Mouse (Mus musculus) stomach, embryonic 15.5 days (tissue): ENCODE data around the gene Gpm6b. TPM values are rescaled to one million over a fixed set of nuclear protein-coding genes. Genes with fewer than 3 reads are reported as not detected.

Experiments
- ATAC-seq: fragments of 200-750 bp; cut with Nextera tagmentation; 2 replicates; pipeline ENCODE4 v1.8.0; 2017; ENCODE audit warnings: low read depth, moderate number of reproducible peaks, moderate TSS enrichment; ENCODE audit not compliant: insufficient read depth, low FRiP score
- H3K27ac ChIP-seq: fragments of 300-500 bp; sonication (generic); 2 replicates; pipeline ENCODE4 v1.5.1; 2015; ENCODE audit warnings: mild to moderate bottlenecking, inconsistent platforms
- H3K27me3 ChIP-seq: fragments of 300-500 bp; sonication (generic); replicated peaks from 2 replicates; pipeline ENCODE4 v1.6.1; 2015; ENCODE audit warnings: inconsistent platforms
- H3K36me3 ChIP-seq: fragments of 300-500 bp; sonication (generic); 2 replicates; pipeline ENCODE4 v1.6.1; 2015; ENCODE audit warnings: inconsistent platforms
- H3K4me1 ChIP-seq: fragments of 300-500 bp; sonication (generic); 2 replicates; pipeline ENCODE4 v1.6.1; 2015; ENCODE audit warnings: inconsistent platforms
- H3K4me2 ChIP-seq: fragments of 300-500 bp; sonication (generic); 2 replicates; pipeline ENCODE4 v1.6.1; 2015; ENCODE audit warnings: mild to moderate bottlenecking, inconsistent platforms
- H3K4me3 ChIP-seq: fragments of 300-500 bp; sonication (generic); replicated peaks from 2 replicates; pipeline ENCODE4 v1.5.1; 2015; ENCODE audit warnings: inconsistent platforms
- H3K9ac ChIP-seq: fragments of 300-500 bp; sonication (generic); 2 replicates; pipeline ENCODE4 v1.6.1; 2015; ENCODE audit warnings: inconsistent platforms
- H3K9me3 ChIP-seq: fragments of 300-500 bp; sonication (generic); 2 replicates; pipeline ENCODE4 v1.6.1; 2016; ENCODE audit warnings: inconsistent platforms
- WGBS: fragments of 180-500 bp; shearing (Covaris S2); methylation state at CpG from one replicate; pipeline ENCODE4 v1.1.7; 2015; 5-methylcytosine and 5-hydroxymethylcytosine counted together
- polyA plus RNA-seq: library from polyadenylated mRNA; unstranded; fragments of >200 nt; fragmentation: Nextera tagmentation; extraction: Ambion mirVana; gene quantifications from 2 replicates; pipeline ENCODE4 v1.2.1, GENCODE M21; 2015

Gpm6b gene
- polyA plus RNA-seq, 1 experiment from 2014 or later: 33.5 TPM

DNA sequence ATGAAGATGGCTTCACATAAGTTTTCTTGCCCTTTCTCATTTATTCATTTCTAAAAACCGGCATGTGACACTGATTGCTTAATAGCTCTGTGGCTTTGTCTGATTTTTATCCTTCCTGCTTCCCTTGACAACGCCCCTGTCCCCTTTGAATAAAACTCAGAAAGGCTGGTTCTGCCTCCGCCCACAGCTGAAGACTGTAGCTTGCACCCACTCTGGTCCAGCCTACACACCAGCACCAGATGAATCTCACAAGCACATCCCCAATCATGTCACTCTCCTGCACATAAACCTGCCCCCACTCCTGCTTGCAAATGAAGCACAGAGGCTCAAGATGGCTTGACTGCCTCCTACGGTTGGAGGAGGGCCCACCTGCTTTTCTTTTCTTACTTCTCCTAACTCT, 121.7 kb downstream of the Gpm6b start:
- H3K36me3 ChIP-seq: no peaks in the 10 kb centered on the region
- H3K4me3 ChIP-seq: no peak overlapping the region
- no peaks in the 10 kb centered on the region for H3K4me1 ChIP-seq
- no peaks in the 10 kb centered on the region for H3K9me3 ChIP-seq
- H3K27ac ChIP-seq: no peak overlapping the region
- WGBS: 83% methylated on average over 4 of the region's 4 CpGs
- no peak for ATAC-seq
- H3K9ac ChIP-seq: no peak overlapping the region
- H3K27me3 ChIP-seq: no peaks in the 10 kb centered on the region
- no peak overlapping the region for H3K4me2 ChIP-seq

- no peaks in the 10 kb centered on the region for H3K36me3 ChIP-seq
- H3K27me3 ChIP-seq: no peaks in the 10 kb centered on the region
- H3K4me1 ChIP-seq: no peaks in the 10 kb centered on the region
- H3K9ac ChIP-seq: no peak overlapping the region
- H3K4me2 ChIP-seq: no peak overlapping the region
- no peaks in the 10 kb centered on the region for H3K9me3 ChIP-seq
- no peak overlapping the region for H3K27ac ChIP-seq
- no peak for ATAC-seq
- WGBS: 81% methylated on average over 8 of the region's 8 CpGs
- H3K4me3 ChIP-seq: no peak overlapping the region
Measured at GRCm38 (mm10) chrX:166365458-166366213, 126.9 kb downstream of the Gpm6b start.

DNA sequence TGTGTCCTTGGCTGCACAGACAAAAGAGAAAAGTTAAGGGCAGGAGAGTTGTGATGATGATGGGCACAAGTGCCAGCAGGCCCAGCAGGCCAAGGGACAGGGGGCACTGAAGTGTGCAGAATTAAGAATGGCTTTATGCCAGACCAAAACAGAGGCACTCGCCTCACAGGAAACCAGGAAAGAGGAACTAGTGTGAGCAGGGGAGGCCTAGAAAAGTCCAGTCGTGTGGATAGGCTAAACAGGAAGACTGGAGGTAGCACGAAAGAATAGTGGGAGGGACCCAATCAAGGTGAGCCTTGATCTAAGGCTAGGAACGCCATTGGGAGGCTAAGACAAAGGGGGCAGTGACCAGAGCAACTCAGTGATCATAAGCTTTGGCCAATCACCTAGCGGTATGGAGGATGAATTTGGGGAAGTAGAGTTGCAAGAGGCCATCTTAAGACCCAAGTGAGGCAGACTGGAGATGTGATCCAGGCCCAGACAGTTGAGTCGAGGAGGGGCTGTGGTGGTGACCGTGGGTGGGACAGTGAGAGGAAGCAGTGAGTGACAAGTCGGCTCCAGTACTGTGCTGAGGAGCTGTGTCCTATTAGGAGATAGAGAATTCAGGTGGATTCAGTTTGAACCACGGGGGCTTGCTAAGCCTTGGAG, 138.1 kb downstream of the Gpm6b start:
- Histone ChIP-seq H3K36me3 (no peaks in the 10 kb centered on the region), H3K4me2 (no peak overlapping the region), H3K27me3 (0 out of 2 replicates have a peak, but pooled peaks cover 4% of the 10 kb centered on the region), H3K4me1 (no peaks in the 10 kb centered on the region), H3K4me3 (no peak overlapping the region), H3K9me3 (no peaks in the 10 kb centered on the region), H3K27ac (no peak overlapping the region), H3K9ac (no peak overlapping the region)
- no peak for ATAC-seq
- 78% methylated on average over 9 of the region's 9 CpGs for WGBS

DNA sequence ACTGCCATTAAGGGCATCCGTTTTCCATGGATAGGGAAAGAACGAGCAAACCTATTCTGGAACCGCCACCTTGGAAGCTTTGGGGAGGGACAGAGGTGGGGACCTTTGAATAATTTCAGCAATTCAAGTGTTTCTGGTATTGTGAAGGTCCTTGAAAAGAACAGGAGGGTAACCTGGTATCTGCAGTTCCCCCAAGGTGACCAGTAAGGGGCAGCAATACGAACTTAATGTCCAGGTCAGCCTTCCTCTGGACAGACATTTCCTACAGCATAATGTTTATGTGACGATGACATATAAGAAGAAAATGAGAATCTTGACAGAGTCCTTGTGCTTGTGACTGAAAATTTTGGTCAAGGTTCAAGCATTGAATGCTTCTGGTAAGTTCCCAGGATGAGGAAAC, 139.9 kb downstream of the Gpm6b start:
- Histone ChIP-seq H3K9me3 (no peaks in the 10 kb centered on the region), H3K4me1 (no peaks in the 10 kb centered on the region), H3K36me3 (no peaks in the 10 kb centered on the region), H3K9ac (no peak overlapping the region), H3K27me3 (no peaks in the 10 kb centered on the region), H3K4me2 (no peak overlapping the region), H3K4me3 (no peak overlapping the region), H3K27ac (no peak overlapping the region)
- WGBS: 87% methylated on average over 5 of the region's 5 CpGs
- no peak for ATAC-seq

- no peak overlapping the region for H3K4me3 ChIP-seq
- H3K9ac ChIP-seq: no peak overlapping the region
- no peak for ATAC-seq
- no peaks in the 10 kb centered on the region for H3K27me3 ChIP-seq
- no peak overlapping the region for H3K27ac ChIP-seq
- 75% methylated on average over 2 of the region's 2 CpGs for WGBS
- no peak overlapping the region for H3K4me2 ChIP-seq
- no peaks in the 10 kb centered on the region for H3K9me3 ChIP-seq
- no peaks in the 10 kb centered on the region for H3K4me1 ChIP-seq
- no peaks in the 10 kb centered on the region for H3K36me3 ChIP-seq
Measured at GRCm38 (mm10) chrX:166383606-166384005, 144.9 kb downstream of the Gpm6b start.

DNA sequence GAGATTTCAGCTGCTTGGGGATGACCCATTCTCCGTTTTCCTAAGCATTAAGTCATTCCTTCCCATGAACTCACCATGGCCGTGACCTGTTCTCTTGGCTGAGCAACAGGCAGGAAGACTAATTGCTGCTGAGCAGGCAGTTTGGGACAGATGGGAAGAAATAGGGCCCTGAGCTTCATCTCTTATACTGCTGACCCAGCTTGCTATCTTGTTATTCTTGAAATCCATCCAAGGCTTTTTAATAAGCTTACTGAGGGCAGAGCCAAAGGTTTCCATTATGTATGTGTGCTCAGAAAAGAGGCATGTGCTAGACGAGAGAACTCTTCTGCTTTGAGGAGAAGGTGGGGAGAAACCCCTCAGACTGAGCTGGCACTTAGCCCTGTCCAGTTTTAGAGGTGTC, 146.2 kb downstream of the Gpm6b start:
- 34% methylated on average over 3 of the region's 3 CpGs for WGBS
- no peaks in the 10 kb centered on the region for H3K36me3 ChIP-seq
- no peak overlapping the region for H3K4me2 ChIP-seq
- no peaks in the 10 kb centered on the region for H3K4me1 ChIP-seq
- no peak overlapping the region for H3K4me3 ChIP-seq
- H3K9me3 ChIP-seq: no peaks in the 10 kb centered on the region
- no peak for ATAC-seq
- no peak overlapping the region for H3K9ac ChIP-seq
- no peak overlapping the region for H3K27ac ChIP-seq
- no peaks in the 10 kb centered on the region for H3K27me3 ChIP-seq

DNA sequence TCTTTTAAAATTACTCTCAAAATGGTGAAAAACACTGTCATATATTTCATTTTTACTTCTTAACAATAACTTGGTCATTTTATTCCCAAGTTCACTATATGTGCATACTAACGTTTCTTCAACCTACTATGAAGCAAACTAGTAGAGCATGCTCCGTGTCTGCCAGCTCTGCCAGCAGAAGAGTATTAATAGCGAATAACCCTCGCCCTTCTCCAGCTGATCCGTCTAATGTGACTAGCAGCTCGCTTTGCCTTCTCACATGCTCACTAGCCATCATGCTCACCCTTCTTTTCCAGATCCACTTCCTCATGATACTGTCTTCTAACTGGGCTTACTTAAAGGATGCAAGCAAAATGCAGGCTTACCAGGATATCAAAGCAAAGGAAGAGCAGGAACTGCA, 147.9 kb downstream of the Gpm6b start:
- H3K9me3 ChIP-seq: no peaks in the 10 kb centered on the region
- H3K4me1 ChIP-seq: no peaks in the 10 kb centered on the region
- no peaks in the 10 kb centered on the region for H3K36me3 ChIP-seq
- WGBS: 87% methylated on average over 6 of the region's 6 CpGs
- H3K4me2 ChIP-seq: no peak overlapping the region
- no peak overlapping the region for H3K4me3 ChIP-seq
- H3K27me3 ChIP-seq: no peaks in the 10 kb centered on the region
- H3K27ac ChIP-seq: no peak overlapping the region
- no peak for ATAC-seq
- no peak overlapping the region for H3K9ac ChIP-seq

GRCm38 (mm10) chrX:166393753-166394152, 155.0 kb downstream of the Gpm6b start:
- 80% methylated on average over 1 of the region's 1 CpGs for WGBS
- H3K4me3 ChIP-seq: no peak overlapping the region
- no peaks in the 10 kb centered on the region for H3K4me1 ChIP-seq
- no peaks in the 10 kb centered on the region for H3K27me3 ChIP-seq
- no peak overlapping the region for H3K27ac ChIP-seq
- no peaks in the 10 kb centered on the region for H3K9me3 ChIP-seq
- no peak overlapping the region for H3K4me2 ChIP-seq
- no peak for ATAC-seq
- no peaks in the 10 kb centered on the region for H3K36me3 ChIP-seq
- H3K9ac ChIP-seq: no peak overlapping the region

GRCm38 (mm10) chrX:166407865-166408264, 169.2 kb downstream of the Gpm6b start:
- Histone ChIP-seq H3K4me2 (no peak overlapping the region), H3K9ac (no peak overlapping the region), H3K4me1 (no peaks in the 10 kb centered on the region), H3K9me3 (no peaks in the 10 kb centered on the region), H3K36me3 (no peaks in the 10 kb centered on the region), H3K27me3 (no peaks in the 10 kb centered on the region), H3K27ac (no peak overlapping the region), H3K4me3 (no peak overlapping the region)
- no peak for ATAC-seq

GRCm38 (mm10) chrX:166416196-166416595, 177.5 kb downstream of the Gpm6b start:
- Histone ChIP-seq H3K27ac (no peak overlapping the region), H3K4me2 (no peak overlapping the region), H3K27me3 (no peaks in the 10 kb centered on the region), H3K9me3 (no peaks in the 10 kb centered on the region), H3K4me1 (no peaks in the 10 kb centered on the region), H3K4me3 (no peak overlapping the region), H3K9ac (no peak overlapping the region), H3K36me3 (no peaks in the 10 kb centered on the region)
- 85% methylated on average over 6 of the region's 6 CpGs for WGBS
- ATAC-seq: no peak

DNA sequence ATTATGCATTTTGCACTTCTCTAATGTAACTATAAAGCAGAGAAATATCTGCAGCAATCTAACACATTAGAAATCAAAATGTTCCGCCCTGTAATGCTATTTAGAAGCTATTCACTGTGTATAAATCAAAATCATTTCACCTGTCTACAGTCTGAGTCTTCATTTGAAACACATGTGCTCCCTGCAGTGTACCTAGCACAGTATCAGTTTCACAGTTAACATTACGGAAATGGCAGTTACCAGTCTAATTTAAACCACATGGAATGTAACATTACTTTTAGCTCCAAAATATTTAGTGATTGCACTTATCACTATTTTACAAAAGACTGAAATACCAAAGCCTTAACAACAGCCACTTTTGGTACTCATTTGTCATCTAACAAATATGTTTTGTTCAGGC, 196.1 kb downstream of the Gpm6b start:
- WGBS: 84% methylated on average over 2 of the region's 2 CpGs
- Histone ChIP-seq H3K27ac (no peak overlapping the region), H3K27me3 (no peaks in the 10 kb centered on the region), H3K4me1 (no peaks in the 10 kb centered on the region), H3K9ac (no peak overlapping the region), H3K4me2 (no peak overlapping the region), H3K36me3 (no peaks in the 10 kb centered on the region), H3K4me3 (no peak overlapping the region), H3K9me3 (no peaks in the 10 kb centered on the region)
- ATAC-seq: no peak
